Mouse (Mus musculus): ENCODE data around the gene Nim1k.

DNA sequence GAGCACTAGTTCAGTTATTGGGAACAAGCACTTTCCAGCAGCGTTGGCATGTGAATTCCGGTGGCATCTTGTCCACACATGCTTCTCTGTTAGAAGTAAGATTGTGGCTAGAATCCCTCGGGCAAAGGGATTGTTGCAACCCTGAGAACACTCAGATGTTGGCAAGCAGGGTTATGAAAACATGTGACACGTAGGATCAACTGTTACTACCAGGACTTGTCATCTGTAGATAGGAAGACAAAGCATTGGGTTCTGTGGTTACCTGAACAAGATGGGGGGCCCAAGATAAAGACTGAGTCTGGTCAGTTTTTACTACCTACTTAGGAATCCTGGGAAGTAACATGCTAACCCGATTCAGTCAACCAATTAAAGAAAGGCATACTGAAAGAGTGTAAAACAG is 46.7 kb downstream of the Nim1k start:
- TF ChIP-seq POLR2A (IDR thresholded peaks at IDR 0.05; ENCODE audit: insufficient read depth, low read length) (no peak), CTCF (IDR thresholded peaks at IDR 0.05; ENCODE audit: low read depth, low read length) (no peak), EP300 (IDR thresholded peaks at IDR 0.05; ENCODE audit: insufficient read depth, low read depth, low read length) (no peak)
